Mouse (Mus musculus): Measurements from ENCODE around the gene Dnmbp. TPM values are rescaled to one million over a fixed set of nuclear protein-coding genes. Genes with fewer than 3 reads are reported as not detected.

Dnmbp gene
- polyA plus RNA-seq, 1 experiment from 2014 or later, result 14.5 TPM

DNA sequence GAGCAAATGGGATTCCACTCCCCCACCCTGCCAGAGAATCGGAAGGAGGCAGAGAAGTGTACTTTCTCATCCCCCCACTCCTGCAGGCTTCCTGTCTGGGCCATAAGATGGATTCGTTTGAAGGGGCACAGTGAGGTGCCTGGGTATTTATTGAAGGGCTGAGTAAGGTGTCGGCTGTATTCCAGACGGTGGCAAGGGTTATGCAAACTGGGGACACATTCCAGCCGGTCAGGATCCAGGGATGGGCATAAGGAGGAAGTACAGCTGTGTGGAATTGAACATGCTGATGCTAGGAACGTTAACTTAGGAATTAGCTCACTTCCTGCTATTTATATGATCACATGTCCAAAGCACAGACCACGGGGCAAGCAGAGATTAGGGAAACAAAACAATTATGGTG is 9.6 kb downstream of the Dnmbp start:
- H3K27ac ChIP-seq (ENCODE audit: low read depth, low read length), result no peak overlapping the region
- 54% methylated on average over 7 of the region's 7 CpGs for WGBS

DNA sequence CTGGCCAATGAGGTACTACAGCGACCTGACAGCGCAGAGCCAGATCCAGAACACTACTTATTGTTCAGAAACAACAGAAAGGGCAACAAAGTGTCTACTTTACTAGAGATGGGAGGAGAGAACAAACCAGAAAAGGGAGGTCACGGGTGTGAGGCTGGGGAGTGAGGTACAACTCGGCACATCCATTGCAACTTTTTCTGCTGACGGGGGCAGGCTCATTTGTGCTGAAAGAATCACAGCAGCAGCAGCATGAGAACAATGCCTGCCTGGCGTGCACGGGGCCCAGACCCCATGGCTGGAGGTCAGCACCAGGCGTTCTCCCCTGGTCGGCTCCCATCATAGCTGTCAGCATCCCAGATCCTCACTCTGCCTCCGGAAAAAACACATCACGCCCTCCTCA is 10.1 kb downstream of the Dnmbp start:
- Histone ChIP-seq H3K9ac (ENCODE audit: low read length) (peak overlapping the region; percentile 16; the same call in 1 of the 2 replicates), H3K4me1 (ENCODE audit: control insufficient read depth, insufficient read depth, low read length) (peaks cover 8% of the 10 kb centered on the region), H3K9me3 (ENCODE audit: control insufficient read depth, low read length) (no peaks in the 10 kb centered on the region), H3K27ac (ENCODE audit: low read depth, low read length) (no peak overlapping the region), H3K4me3 (ENCODE audit: low read depth, low read length) (no peak overlapping the region), H3K36me3 (ENCODE audit: control insufficient read depth, insufficient read depth, low read length) (no peaks in the 10 kb centered on the region), H3K27me3 (ENCODE audit: control insufficient read depth, insufficient read depth, low read length) (no peaks in the 10 kb centered on the region), H3K4me2 (no peak overlapping the region)
- DNase-seq (ENCODE audit: low spot score, missing footprints) (no peak), ATAC-seq (ENCODE audit: low FRiP score) (no peak)
- WGBS, result 21% methylated on average over 11 of the region's 11 CpGs

More for the DNA sequence above, 9.6 kb downstream of the Dnmbp start:
- no peak for ATAC-seq (ENCODE audit: low FRiP score)
- Histone ChIP-seq H3K4me3 (ENCODE audit: low read depth, low read length) (no peak overlapping the region), H3K36me3 (ENCODE audit: control insufficient read depth, insufficient read depth, low read length) (no peaks in the 10 kb centered on the region), H3K4me1 (ENCODE audit: control insufficient read depth, insufficient read depth, low read length) (peaks cover 8% of the 10 kb centered on the region), H3K4me2 (no peak overlapping the region), H3K9ac (ENCODE audit: low read length) (peak overlapping the region; percentile 16; the same call in 1 of the 2 replicates), H3K9me3 (ENCODE audit: control insufficient read depth, low read length) (no peaks in the 10 kb centered on the region), H3K27me3 (ENCODE audit: control insufficient read depth, insufficient read depth, low read length) (no peaks in the 10 kb centered on the region)
- no peak for DNase-seq (ENCODE audit: low spot score, missing footprints)

DNA sequence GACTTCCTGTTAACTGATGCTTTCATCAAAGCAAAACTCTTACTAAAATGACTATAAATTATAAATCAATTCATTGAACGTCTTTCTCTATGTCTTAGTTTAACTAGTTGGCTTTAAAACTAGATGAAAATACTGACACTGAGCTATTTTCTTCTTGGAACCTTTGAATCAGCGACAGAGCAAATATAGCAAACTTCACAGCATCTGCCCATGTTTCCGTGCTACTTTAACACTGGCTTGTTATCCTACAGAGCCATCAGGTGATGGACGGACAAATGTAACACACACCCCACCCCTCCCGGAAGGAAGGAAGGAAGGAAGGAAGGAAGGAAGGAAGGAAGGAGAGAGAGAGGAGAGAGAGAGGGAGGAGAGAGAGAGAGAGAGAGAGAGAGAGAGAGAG is 12.0 kb downstream of the Dnmbp start:
- DNase-seq (ENCODE audit: low spot score, missing footprints), result no peak
- H3K9ac ChIP-seq (ENCODE audit: low read length), result no peak overlapping the region
- no peak for ATAC-seq (ENCODE audit: low FRiP score)
- H3K4me1 ChIP-seq (ENCODE audit: control insufficient read depth, insufficient read depth, low read length), result peaks cover 8% of the 10 kb centered on the region
- 86% methylated on average over 5 of the region's 5 CpGs for WGBS
- no peaks in the 10 kb centered on the region for H3K9me3 ChIP-seq (ENCODE audit: control insufficient read depth, low read length)
- H3K27me3 ChIP-seq (ENCODE audit: control insufficient read depth, insufficient read depth, low read length), result no peaks in the 10 kb centered on the region
- H3K36me3 ChIP-seq (ENCODE audit: control insufficient read depth, insufficient read depth, low read length), result no peaks in the 10 kb centered on the region
- H3K4me2 ChIP-seq, result no peak overlapping the region
- no peak overlapping the region for H3K27ac ChIP-seq (ENCODE audit: low read depth, low read length)
- no peak overlapping the region for H3K4me3 ChIP-seq (ENCODE audit: low read depth, low read length)

DNA sequence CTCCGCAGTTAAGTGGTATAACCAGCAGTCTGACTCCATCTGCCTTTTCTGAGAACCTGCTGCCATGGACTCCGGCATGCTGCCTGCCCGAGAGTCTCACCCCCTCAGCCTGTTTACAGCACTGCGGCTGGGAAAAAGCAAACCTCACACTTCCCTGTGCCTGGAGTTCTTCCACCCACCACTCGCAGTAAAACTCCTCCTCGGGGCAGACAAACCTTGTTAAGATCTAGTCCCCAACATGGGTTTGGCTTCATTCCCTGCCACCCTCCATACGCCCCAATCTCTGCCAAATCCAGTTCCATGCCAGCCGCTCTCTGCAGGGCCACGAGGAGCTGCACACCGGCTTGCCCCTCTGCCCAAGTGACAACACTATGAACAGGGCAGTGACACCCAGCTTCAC is 12.9 kb downstream of the Dnmbp start:
- ATAC-seq (ENCODE audit: low FRiP score), result no peak

DNA sequence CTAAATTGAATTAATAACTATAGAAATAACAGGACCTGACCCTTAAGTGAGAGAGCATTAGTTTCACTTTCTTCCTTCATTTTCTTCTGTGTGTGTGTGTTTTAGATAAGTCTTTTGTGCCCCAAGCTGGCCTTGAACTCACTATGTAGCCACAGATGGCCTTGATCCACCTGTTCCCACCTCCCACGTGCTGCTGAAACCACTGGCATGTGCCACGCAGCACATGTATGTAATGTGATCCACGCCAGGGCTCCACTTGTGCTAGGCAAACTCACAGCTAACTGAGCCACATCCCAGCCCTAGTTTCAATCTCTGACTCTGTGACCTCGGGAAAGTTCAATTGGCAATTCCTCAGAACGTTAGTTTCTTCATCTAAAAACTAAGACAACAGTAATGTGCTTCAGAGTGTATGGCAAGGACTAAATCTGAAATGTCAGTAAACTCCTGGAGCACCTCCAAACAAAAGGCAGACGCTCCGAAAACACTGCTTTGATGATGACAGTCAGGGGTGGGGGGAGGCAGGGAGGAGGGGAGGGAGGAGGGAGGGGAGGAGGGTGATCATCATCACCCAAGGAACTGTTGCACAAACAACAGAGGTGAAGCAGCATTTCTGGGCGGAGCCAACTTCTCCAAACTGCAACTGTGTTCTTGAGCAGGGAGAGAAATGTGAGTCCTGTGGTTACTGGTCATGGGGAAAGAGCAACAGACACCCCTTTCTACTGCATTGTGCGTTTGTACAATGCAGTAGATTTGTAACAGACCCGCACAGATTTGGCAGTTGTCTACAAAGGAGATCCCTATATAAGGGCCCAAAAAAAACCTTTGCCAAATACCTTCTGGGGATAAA is 13.6 kb downstream of the Dnmbp start:
- ATAC-seq (ENCODE audit: low FRiP score) (no peak), DNase-seq (ENCODE audit: low spot score, missing footprints) (no peak)
- Histone ChIP-seq H3K4me2 (no peak overlapping the region), H3K27me3 (ENCODE audit: control insufficient read depth, insufficient read depth, low read length) (no peaks in the 10 kb centered on the region), H3K9me3 (ENCODE audit: control insufficient read depth, low read length) (no peaks in the 10 kb centered on the region), H3K36me3 (ENCODE audit: control insufficient read depth, insufficient read depth, low read length) (no peaks in the 10 kb centered on the region), H3K4me1 (ENCODE audit: control insufficient read depth, insufficient read depth, low read length) (peaks cover 8% of the 10 kb centered on the region), H3K9ac (ENCODE audit: low read length) (no peak overlapping the region), H3K4me3 (ENCODE audit: low read depth, low read length) (no peak overlapping the region), H3K27ac (ENCODE audit: low read depth, low read length) (no peak overlapping the region)
- WGBS, result 83% methylated on average over 10 of the region's 10 CpGs

More for the DNA sequence above, 12.9 kb downstream of the Dnmbp start:
- WGBS, result 84% methylated on average over 10 of the region's 10 CpGs
- DNase-seq (ENCODE audit: low spot score, missing footprints), result no peak
- Histone ChIP-seq H3K4me1 (ENCODE audit: control insufficient read depth, insufficient read depth, low read length) (peaks cover 8% of the 10 kb centered on the region), H3K4me3 (ENCODE audit: low read depth, low read length) (no peak overlapping the region), H3K4me2 (no peak overlapping the region), H3K9ac (ENCODE audit: low read length) (no peak overlapping the region), H3K27me3 (ENCODE audit: control insufficient read depth, insufficient read depth, low read length) (no peaks in the 10 kb centered on the region), H3K36me3 (ENCODE audit: control insufficient read depth, insufficient read depth, low read length) (no peaks in the 10 kb centered on the region), H3K27ac (ENCODE audit: low read depth, low read length) (no peak overlapping the region), H3K9me3 (ENCODE audit: control insufficient read depth, low read length) (no peaks in the 10 kb centered on the region)

DNA sequence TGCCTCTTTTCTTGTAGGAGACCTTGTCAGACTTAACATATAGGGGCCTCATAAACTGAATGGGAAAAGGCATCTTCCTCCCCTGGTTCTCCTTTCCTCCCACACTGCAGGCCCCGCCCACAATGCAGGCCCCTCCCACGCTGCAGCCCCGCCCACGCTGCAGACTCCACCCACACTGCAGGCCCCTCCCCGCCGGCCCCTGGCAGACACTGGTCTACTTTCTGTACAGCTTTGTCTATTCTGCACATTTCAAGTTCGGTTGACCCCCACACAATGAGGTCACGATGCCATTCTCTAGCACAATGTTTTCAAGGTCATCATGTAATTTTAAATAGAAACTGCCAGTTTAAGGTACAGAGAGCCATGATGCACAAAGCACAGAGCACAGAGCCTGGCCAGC is 15.6 kb downstream of the Dnmbp start:
- no peak overlapping the region for H3K27ac ChIP-seq (ENCODE audit: low read depth, low read length)
- no peak overlapping the region for H3K9ac ChIP-seq (ENCODE audit: low read length)
- ATAC-seq (ENCODE audit: low FRiP score) (no peak), DNase-seq (ENCODE audit: low spot score, missing footprints) (no peak)
- H3K4me3 ChIP-seq (ENCODE audit: low read depth, low read length), result no peak overlapping the region
- no peaks in the 10 kb centered on the region for H3K27me3 ChIP-seq (ENCODE audit: control insufficient read depth, insufficient read depth, low read length)
- WGBS, result 68% methylated on average over 8 of the region's 8 CpGs
- H3K9me3 ChIP-seq (ENCODE audit: control insufficient read depth, low read length), result no peaks in the 10 kb centered on the region
- H3K4me2 ChIP-seq, result no peak overlapping the region
- peaks cover 4% of the 10 kb centered on the region; the same call in 1 of the 2 replicates for H3K4me1 ChIP-seq (ENCODE audit: control insufficient read depth, insufficient read depth, low read length)
- H3K36me3 ChIP-seq (ENCODE audit: control insufficient read depth, insufficient read depth, low read length), result no peaks in the 10 kb centered on the region

DNA sequence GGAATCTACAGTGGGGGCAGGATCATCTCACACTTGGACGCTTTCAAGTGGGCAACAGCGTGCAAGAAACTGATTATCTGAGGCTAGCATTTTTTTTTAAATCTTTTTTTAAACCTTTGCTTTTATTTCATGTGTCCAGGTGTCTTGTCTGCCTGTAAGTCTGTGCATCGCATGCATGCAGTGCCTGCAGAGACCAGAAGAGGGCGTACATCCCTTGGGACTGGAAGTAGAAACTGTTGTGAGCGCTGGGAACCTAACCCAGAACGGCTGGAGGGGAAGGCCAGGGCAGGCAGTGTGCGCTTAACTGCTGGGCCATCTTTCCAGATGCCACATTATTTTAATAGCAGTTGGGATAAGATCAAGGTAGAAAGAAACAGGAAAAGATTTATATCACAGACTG is 17.0 kb downstream of the Dnmbp start:
- no peak for DNase-seq (ENCODE audit: low spot score, missing footprints)
- H3K9me3 ChIP-seq (ENCODE audit: control insufficient read depth, low read length), result no peaks in the 10 kb centered on the region
- no peak overlapping the region for H3K4me2 ChIP-seq
- no peak overlapping the region for H3K27ac ChIP-seq (ENCODE audit: low read depth, low read length)
- H3K9ac ChIP-seq (ENCODE audit: low read length), result no peak overlapping the region
- WGBS, result 90% methylated on average over 7 of the region's 7 CpGs
- H3K4me1 ChIP-seq (ENCODE audit: control insufficient read depth, insufficient read depth, low read length), result peaks cover 4% of the 10 kb centered on the region; the same call in 1 of the 2 replicates
- H3K27me3 ChIP-seq (ENCODE audit: control insufficient read depth, insufficient read depth, low read length), result no peaks in the 10 kb centered on the region
- no peak overlapping the region for H3K4me3 ChIP-seq (ENCODE audit: low read depth, low read length)
- H3K36me3 ChIP-seq (ENCODE audit: control insufficient read depth, insufficient read depth, low read length), result no peaks in the 10 kb centered on the region
- ATAC-seq (ENCODE audit: low FRiP score), result no peak

DNA sequence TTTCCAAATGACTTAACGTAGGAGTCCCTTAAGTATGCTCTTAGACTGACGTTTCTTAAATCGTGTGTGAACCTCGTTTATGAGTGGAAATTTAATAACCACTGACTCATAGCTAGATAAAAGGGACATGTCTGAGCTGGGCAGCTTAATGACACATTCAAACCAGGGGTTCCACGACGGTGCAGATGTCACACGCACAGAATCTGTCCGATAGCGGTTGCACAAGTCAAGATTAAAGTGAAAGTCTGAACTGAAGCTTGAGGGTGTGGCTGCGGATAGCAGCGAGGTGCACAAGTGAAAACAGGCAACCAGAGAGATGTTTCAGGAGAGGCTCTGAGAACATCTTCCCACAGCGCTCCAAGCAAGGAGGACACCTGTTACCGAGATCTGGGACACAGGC is 18.6 kb downstream of the Dnmbp start:
- 66% methylated on average over 13 of the region's 13 CpGs for WGBS
- no peak overlapping the region for H3K4me2 ChIP-seq
- no peak overlapping the region for H3K9ac ChIP-seq (ENCODE audit: low read length)
- H3K27me3 ChIP-seq (ENCODE audit: control insufficient read depth, insufficient read depth, low read length), result no peaks in the 10 kb centered on the region
- DNase-seq (ENCODE audit: low spot score, missing footprints), result no peak
- H3K27ac ChIP-seq (ENCODE audit: low read depth, low read length), result no peak overlapping the region
- no peaks in the 10 kb centered on the region for H3K9me3 ChIP-seq (ENCODE audit: control insufficient read depth, low read length)
- H3K4me1 ChIP-seq (ENCODE audit: control insufficient read depth, insufficient read depth, low read length), result peaks cover 4% of the 10 kb centered on the region; the same call in 1 of the 2 replicates
- H3K36me3 ChIP-seq (ENCODE audit: control insufficient read depth, insufficient read depth, low read length), result no peaks in the 10 kb centered on the region
- H3K4me3 ChIP-seq (ENCODE audit: low read depth, low read length), result no peak overlapping the region
- no peak for ATAC-seq (ENCODE audit: low FRiP score)

DNA sequence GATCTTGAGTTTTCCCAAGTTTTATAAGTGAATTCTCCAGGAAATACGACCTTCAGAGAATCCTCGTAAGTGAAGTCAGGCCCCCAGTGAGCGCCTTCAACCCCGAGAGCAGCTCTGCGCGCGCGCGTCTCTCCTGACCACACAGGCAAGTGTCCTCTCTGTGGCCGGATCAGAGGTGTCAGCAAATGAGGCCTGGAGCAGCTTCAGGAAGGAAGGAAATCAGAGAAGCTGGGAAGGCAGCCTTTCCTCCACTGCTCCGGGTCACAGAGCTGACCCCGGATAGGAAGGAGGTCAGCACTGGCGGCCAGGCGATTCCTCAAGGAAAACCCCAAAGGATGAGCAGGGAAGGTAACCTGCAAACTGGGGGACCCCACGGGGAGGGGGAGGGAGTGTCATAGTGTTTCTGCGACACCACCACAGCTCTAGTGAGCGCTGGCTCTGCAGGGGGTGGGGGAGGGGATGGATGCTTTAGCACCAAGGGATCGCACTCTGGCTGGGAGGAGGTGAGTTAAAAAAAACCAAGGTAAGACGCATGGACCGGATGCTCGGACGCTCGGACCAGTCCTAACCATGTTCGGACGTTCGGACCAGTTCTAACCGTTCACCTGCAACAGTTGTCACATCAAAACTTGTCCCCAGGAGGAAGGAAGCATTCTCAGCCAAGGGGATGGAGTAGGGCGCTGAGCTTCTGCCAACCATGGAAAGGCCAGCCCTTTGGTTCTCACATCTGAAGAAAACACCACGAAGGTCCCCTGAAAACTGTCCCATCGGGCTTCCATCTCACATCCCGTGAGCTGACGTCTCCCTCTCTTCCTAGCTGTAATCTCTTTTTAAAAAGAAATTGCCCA is 19.3 kb downstream of the Dnmbp start:
- 12% methylated on average over 32 of the region's 32 CpGs for WGBS
- no peaks in the 10 kb centered on the region for H3K36me3 ChIP-seq (ENCODE audit: control insufficient read depth, insufficient read depth, low read length)
- no peaks in the 10 kb centered on the region for H3K27me3 ChIP-seq (ENCODE audit: control insufficient read depth, insufficient read depth, low read length)
- H3K4me3 ChIP-seq (ENCODE audit: low read depth, low read length), result no peak overlapping the region
- H3K27ac ChIP-seq (ENCODE audit: low read depth, low read length), result no peak overlapping the region
- ATAC-seq (ENCODE audit: low FRiP score), result no peak
- H3K4me1 ChIP-seq (ENCODE audit: control insufficient read depth, insufficient read depth, low read length), result peaks cover 4% of the 10 kb centered on the region; the same call in 1 of the 2 replicates
- DNase-seq (ENCODE audit: low spot score, missing footprints), result peak; percentile 82
- H3K4me2 ChIP-seq, result peak overlapping the region; percentile 24; the same call in 1 of the 2 replicates
- no peaks in the 10 kb centered on the region for H3K9me3 ChIP-seq (ENCODE audit: control insufficient read depth, low read length)
- no peak overlapping the region for H3K9ac ChIP-seq (ENCODE audit: low read length)

All from midbrain, embryonic 11.5 days (tissue).